Mouse (Mus musculus) heart, postnatal 36 days (tissue): ENCODE data around the gene Ric1. TPM values are rescaled to one million over a fixed set of nuclear protein-coding genes. Genes with fewer than 3 reads are reported as not detected.

Experiments used
- DNase-seq, 2 experiments: peaks; one replicate each; pipeline ENCODE4 v3.0.0; 2021 to 2022
- intact Hi-C: fragments of 180-260 bp; cut with DNase I; formaldehyde crosslinking; loops from one replicate; pipeline ENCODE4 v1.15.1; 2025
- total RNA-seq, 2 experiments: library from RNA; stranded (reverse); gene quantifications; 2 replicates each; pipeline ENCODE4 v1.2.3; 2021

Ric1 gene
- total RNA-seq, 2 experiments from 2014 or later, result 23.6 to 25.0 TPM

- intact Hi-C loops, result no loop called here
- no peak for DNase-seq
Measured at GRCm38 (mm10) chr19:29598981-29599380, 76.9 kb downstream of the Ric1 start.

- no peak for DNase-seq
- intact Hi-C loops, result no loop called here
Measured at GRCm38 (mm10) chr19:29603548-29604353, 81.7 kb downstream of the Ric1 start.

- intact Hi-C loops, result no loop called here
- DNase-seq, result no peak
Measured at GRCm38 (mm10) chr19:29604653-29605052, 82.6 kb downstream of the Ric1 start.

GRCm38 (mm10) chr19:29607521-29607920 is 85.4 kb downstream of the Ric1 start:
- intact Hi-C loops, result no loop called here
- no peak for DNase-seq

GRCm38 (mm10) chr19:29608212-29608611 is 86.1 kb downstream of the Ric1 start:
- DNase-seq, result no peak
- intact Hi-C loops, result no loop called here

DNA sequence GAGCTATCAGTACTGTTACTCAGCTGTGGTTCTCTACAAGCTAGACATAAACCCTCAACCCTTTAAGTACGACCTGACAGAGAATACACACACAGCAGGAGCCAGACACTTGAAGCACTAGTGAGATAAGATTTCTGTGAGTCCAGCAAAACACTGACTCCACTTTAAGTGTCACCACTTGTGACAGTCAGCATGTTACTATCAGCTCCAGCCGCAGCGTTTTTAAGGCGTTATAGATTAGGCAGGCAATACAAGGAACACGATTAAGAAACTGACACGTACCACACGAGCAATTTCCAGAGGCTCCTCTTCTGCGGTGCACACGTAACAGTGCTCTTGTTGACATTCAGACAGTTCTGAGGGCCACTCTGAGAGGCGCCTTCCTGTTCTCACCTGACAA is 88.8 kb downstream of the Ric1 start:
- DNase-seq, result no peak
- intact Hi-C loops, result no loop called here

GRCm38 (mm10) chr19:29612102-29612501 is 90.0 kb downstream of the Ric1 start:
- intact Hi-C loops, result no loop called here
- DNase-seq, result no peak

- intact Hi-C loops, result no loop called here
- peak; percentile 6 to 12 for DNase-seq
Measured at GRCm38 (mm10) chr19:29641055-29641454, 119.0 kb downstream of the Ric1 start.

GRCm38 (mm10) chr19:29641510-29641909 is 119.4 kb downstream of the Ric1 start:
- intact Hi-C loops, result no loop called here
- DNase-seq, result no peak

- intact Hi-C loops, result no loop called here
- no peak for DNase-seq
Measured at GRCm38 (mm10) chr19:29642211-29642610, 120.1 kb downstream of the Ric1 start.

DNA sequence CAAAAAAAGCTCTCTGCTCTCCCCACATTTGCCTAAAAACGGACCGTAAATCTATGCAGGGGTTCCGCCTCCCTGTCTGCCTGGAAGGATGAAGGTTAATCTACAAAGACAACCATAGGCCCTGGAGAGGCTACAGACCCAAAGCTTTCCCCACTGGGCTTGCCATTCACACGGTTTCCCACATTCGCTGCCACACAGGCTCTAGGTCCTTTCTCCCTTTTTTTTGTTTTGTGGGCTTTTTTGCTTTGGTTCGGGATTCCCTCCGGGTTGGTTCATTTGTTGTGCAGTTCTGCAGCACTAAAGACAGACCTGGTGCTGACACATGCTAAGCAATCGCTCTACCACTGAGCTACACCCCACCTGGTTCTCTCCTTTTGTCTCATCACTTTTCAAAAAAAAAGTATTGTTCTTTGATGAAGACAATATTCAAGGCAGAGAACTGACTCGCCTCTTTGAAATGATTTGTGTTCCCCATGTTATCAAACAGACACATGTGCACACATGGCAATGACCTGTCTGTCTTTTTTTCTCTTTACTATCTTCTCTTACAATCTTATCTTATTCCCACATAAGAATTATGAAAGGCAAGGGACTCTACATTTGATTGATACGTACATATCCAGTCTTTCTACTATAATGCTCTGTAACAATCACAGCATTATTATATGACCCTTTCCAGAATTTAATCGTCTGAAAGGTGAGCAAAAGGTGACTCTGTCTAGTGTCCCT is 121.3 kb downstream of the Ric1 start:
- intact Hi-C loops, result no loop called here
- no peak for DNase-seq

DNA sequence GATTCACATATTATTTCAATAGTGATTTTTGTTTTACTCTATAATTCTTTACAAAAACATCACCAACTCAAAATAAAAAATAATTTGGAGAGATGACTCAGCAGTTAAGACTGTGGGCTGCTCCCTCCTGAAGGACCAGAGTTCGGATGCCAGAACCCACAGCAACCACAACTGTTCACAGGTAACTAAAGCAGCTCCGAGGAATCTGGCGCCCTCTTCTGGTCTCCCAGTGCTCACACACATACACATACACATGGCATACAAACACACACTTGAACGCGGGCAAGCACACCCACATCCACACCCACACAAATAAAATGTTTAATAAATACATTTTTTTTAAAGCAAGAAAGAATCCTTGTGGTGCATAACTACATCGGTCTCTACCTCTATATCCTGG is 122.7 kb downstream of the Ric1 start:
- intact Hi-C loops, result no loop called here
- DNase-seq, result no peak

GRCm38 (mm10) chr19:29647651-29648549 is 125.8 kb downstream of the Ric1 start, which contains the start of gene Ermp1:
Gene Ermp1, minus strand, starts transcription at chr19:29648415.
- DNase-seq, result peak; percentile 97 to 99
- intact Hi-C loops, result no loop called here

DNA sequence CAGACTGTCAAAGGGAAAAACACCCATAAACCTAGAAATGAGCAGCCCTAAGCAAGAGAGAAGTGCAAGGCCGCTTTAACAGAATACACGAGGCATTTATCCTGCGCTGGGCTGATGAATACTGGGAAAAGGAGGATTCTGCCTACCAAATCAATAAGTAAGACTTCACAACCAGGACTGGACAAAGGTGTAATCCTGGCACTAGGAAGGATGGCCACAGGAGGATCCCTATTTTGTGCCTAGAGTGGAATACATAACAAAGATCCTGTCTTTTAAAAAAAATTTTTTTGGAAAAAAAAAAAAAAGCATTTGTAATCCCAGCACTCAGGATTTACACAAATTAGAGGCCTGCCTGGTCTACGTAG is 126.5 kb downstream of the Ric1 start:
- intact Hi-C loops, result no loop called here

DNA sequence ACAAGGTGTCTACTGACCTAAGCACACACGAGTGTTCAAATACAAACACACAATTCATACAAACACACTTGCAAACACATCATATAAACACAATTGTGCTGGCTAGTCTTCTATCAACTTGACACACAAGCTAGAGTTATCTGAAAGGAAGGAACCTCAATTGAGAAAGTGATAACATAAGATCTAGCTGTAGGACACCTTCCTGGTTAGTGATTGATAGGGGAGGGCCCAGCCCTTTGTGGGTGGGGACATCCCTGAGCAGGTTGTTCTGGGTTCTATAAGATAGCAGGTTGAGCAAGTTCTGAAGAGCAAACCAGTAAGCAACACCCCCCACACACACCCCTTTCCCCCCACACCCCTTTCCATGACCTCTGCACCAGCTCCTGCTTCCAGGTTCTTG is 127.6 kb downstream of the Ric1 start:
- intact Hi-C loops, result no loop called here
- DNase-seq, result no peak

More for the DNA sequence above, 126.5 kb downstream of the Ric1 start:
- no peak for DNase-seq

- intact Hi-C loops, result no loop called here
- no peak for DNase-seq
Measured at GRCm38 (mm10) chr19:29653768-29654265, 131.7 kb downstream of the Ric1 start.

DNA sequence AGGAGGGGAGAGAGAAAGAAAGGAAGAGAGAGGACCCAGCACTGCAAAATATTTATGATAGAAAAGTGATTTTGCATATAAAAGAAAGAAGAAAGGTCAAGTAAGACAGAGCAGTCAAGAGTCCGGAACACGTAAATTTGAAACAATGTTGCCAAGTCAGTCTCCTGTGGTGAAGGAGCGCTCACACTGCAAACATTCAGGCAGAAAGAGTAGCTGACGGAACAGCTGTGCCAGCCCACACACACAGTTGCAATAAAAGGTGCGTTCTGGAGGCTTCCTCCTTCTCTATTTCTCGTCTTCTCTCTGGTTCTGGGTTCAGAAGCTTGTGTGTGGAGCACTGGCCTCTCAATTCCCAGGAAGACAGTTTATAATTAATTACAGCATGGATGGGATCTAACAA is 133.1 kb downstream of the Ric1 start:
- DNase-seq, result no peak
- intact Hi-C loops, result no loop called here

- no peak for DNase-seq
- intact Hi-C loops, result no loop called here
Measured at GRCm38 (mm10) chr19:29656029-29656428, 133.9 kb downstream of the Ric1 start.
